Mouse (Mus musculus): ENCODE results near the gene Ppt2.

Gene Ppt2

GRCm38 (mm10) chr17:34627943-34628643 is at the start of gene Ppt2:
TSS of gene Ppt2 (minus strand) at chr17:34628510.
- DNase-seq: peak; percentile 72 to 78

GRCm38 (mm10) chr17:34676671-34677070 is 48.4 kb upstream of the Ppt2 start:
- no peak for DNase-seq

GRCm38 (mm10) chr17:34676093-34676460 is 47.8 kb upstream of the Ppt2 start:
- peak; percentile 72 to 74 for DNase-seq

- DNase-seq: peak in 1 of 2 experiments; percentile 43
Observed at GRCm38 (mm10) chr17:34675205-34676092, 47.1 kb upstream of the Ppt2 start.

GRCm38 (mm10) chr17:34674524-34675204 is 46.4 kb upstream of the Ppt2 start:
- DNase-seq: no peak

GRCm38 (mm10) chr17:34673139-34673538 is 44.8 kb upstream of the Ppt2 start:
- no peak for DNase-seq

GRCm38 (mm10) chr17:34672246-34672792 is 44.0 kb upstream of the Ppt2 start:
- DNase-seq: no peak

- DNase-seq: no peak
Observed at GRCm38 (mm10) chr17:34671151-34672066, 43.1 kb upstream of the Ppt2 start.

- no peak for DNase-seq
Observed at GRCm38 (mm10) chr17:34670235-34670634, 41.9 kb upstream of the Ppt2 start, which contains the start of gene Tnxb. TSS of gene Tnxb (plus strand) at chr17:34670535.

GRCm38 (mm10) chr17:34664472-34664871 is 36.2 kb upstream of the Ppt2 start:
- DNase-seq: no peak

GRCm38 (mm10) chr17:34663558-34663957 is 35.2 kb upstream of the Ppt2 start:
- DNase-seq: no peak

- no peak for DNase-seq
Observed at GRCm38 (mm10) chr17:34662978-34663377, 34.7 kb upstream of the Ppt2 start.

- DNase-seq: no peak
Observed at GRCm38 (mm10) chr17:34662468-34662867, 34.2 kb upstream of the Ppt2 start.

GRCm38 (mm10) chr17:34661121-34661591 is 32.8 kb upstream of the Ppt2 start:
- peak; percentile 60 to 72 for DNase-seq

GRCm38 (mm10) chr17:34660259-34660820 is 32.0 kb upstream of the Ppt2 start:
- no peak for DNase-seq

- no peak for DNase-seq
Observed at GRCm38 (mm10) chr17:34659897-34660214, 31.5 kb upstream of the Ppt2 start.

- DNase-seq: peak in 1 of 2 experiments; percentile 48
Observed at GRCm38 (mm10) chr17:34659181-34659896, 31.0 kb upstream of the Ppt2 start.

GRCm38 (mm10) chr17:34658591-34658990 is 30.3 kb upstream of the Ppt2 start:
- DNase-seq: no peak

GRCm38 (mm10) chr17:34658145-34658544 is 29.8 kb upstream of the Ppt2 start:
- no peak for DNase-seq

- no peak for DNase-seq
Observed at GRCm38 (mm10) chr17:34657271-34657670, 29.0 kb upstream of the Ppt2 start.

GRCm38 (mm10) chr17:34656666-34657065 is 28.4 kb upstream of the Ppt2 start:
- no peak for DNase-seq

Data from kidney, adult 8-10 months (tissue).